34 mouse cellular contexts compared by ENCODE assay signal in the genomic region with DNA sequence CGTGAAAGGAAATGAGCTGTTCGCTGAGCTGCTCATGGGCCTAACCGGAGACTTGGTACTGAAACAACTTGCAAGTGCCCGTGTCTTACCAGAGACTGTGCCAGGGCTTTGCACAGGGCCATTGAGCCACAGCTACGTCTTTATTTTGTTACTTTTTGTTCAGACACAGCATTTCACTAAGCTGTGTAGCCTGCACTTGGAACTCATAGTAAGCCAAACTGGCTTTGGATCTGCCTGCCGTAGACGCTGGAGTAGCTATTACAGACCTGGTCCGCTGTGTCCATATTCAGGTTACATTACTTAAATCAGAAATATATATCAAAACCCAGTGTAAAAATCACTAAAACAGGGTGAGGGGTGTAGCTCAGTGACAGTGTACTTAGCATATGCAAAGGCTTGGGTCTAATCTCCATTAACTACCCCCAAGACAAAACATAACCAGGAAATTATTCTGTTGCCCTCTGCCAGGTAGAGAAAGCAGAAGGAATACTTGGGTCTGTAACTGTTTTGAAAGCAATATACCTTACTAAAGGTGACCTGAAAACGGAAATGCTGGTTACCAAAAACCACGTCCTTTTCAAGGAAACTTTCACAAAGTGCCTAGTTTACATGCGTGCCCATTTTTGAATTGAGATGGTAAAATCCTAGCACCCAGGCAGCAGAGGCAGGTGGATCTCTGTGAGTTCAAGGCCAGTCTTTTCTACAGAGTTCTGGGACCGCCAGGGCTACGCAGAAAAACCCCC.
"Had no signal": no experiment of that assay in that cellular context is flagged by ENCODE, and none has a peak within 500 bp of the region (broad histone marks: within the 10 kb centered on the region; RNA-seq: fewer than 3 reads in every experiment).

No protein-coding gene starts in this region.

- H3K27me3 ChIP-seq: heart, embryonic 15.5 days; hindbrain, embryonic 12.5 days; hindbrain, embryonic 13.5 days; hindbrain, embryonic 15.5 days; kidney, embryonic 15.5 days had no signal

- DNase-seq: heart, postnatal 10 days; heart, postnatal 14 days; heart, postnatal 36 days; heart, postnatal 4 days; kidney, adult 11 months; kidney, adult 18-20 months; kidney, adult 2 months; kidney, adult 8-10 months; kidney, adult 9 months; kidney, postnatal 10 days; kidney, postnatal 14 days; kidney, postnatal 25 days; kidney, postnatal 36 days; kidney, postnatal 4 days; layer of hippocampus, adult 9-11 months; layer of hippocampus, postnatal 36 days had no signal

- H3K27ac ChIP-seq: heart, embryonic 10.5 days; heart, embryonic 13.5 days; heart, embryonic 15.5 days; hindbrain, embryonic 10.5 days; hindbrain, embryonic 12.5 days; hindbrain, embryonic 13.5 days; hindbrain, embryonic 14.5 days; hindbrain, embryonic 15.5 days; hindbrain, postnatal 0 days; kidney, embryonic 15.5 days; kidney, postnatal 0 days; layer of hippocampus, adult 2 months; left cerebral cortex, adult 2 months had no signal

- H3K4me2 ChIP-seq: heart, embryonic 12.5 days; heart, embryonic 13.5 days; heart, embryonic 15.5 days; hindbrain, embryonic 12.5 days; hindbrain, embryonic 13.5 days; hindbrain, embryonic 14.5 days; hindbrain, embryonic 15.5 days; kidney, embryonic 15.5 days had no signal

- H3K4me3 ChIP-seq: heart, embryonic 10.5 days; heart, embryonic 12.5 days; heart, embryonic 13.5 days; heart, embryonic 15.5 days; hindbrain, embryonic 10.5 days; hindbrain, embryonic 12.5 days; hindbrain, embryonic 13.5 days; hindbrain, embryonic 15.5 days; kidney, embryonic 15.5 days; layer of hippocampus, adult 2 months; left cerebral cortex, adult 2 months had no signal

- H3K9ac ChIP-seq: heart, embryonic 12.5 days; heart, embryonic 13.5 days; heart, embryonic 15.5 days; hindbrain, embryonic 12.5 days; hindbrain, embryonic 13.5 days; hindbrain, embryonic 14.5 days; hindbrain, embryonic 15.5 days; kidney, embryonic 15.5 days had no signal

- H3K4me1 ChIP-seq: heart, embryonic 10.5 days; heart, embryonic 12.5 days; heart, embryonic 13.5 days; heart, embryonic 15.5 days; hindbrain, embryonic 10.5 days; hindbrain, embryonic 12.5 days; hindbrain, embryonic 13.5 days; hindbrain, embryonic 15.5 days; kidney, embryonic 15.5 days had no signal

- ATAC-seq: hindbrain, embryonic 16.5 days; hindbrain, postnatal 0 days; inflammation-experienced regulatory T-cells, adult 6 months; intestine, embryonic 16.5 days; intestine, postnatal 0 days had no signal

- H3K9me3 ChIP-seq: heart, embryonic 10.5 days; heart, embryonic 12.5 days; heart, embryonic 13.5 days; heart, embryonic 15.5 days; hindbrain, embryonic 10.5 days; hindbrain, embryonic 12.5 days; hindbrain, embryonic 13.5 days; hindbrain, embryonic 15.5 days; kidney, embryonic 15.5 days had no signal
